Mouse (Mus musculus) urinary bladder, postnatal 25 days (tissue): Measurements from ENCODE around the gene Catsperz.

Experiments used
- DNase-seq: peaks from one replicate; pipeline ENCODE4 v3.0.0; 2022; ENCODE audit warnings: low spot score

The Catsperz gene

GRCm38 (mm10) chr19:6925307-6925573, at the start of gene Catsperz:
TSS of gene Catsperz (minus strand) at chr19:6925380.
- no peak for DNase-seq

- peak; percentile 79 for DNase-seq
Observed at GRCm38 (mm10) chr19:6974211-6975205, 49.3 kb upstream of the Catsperz start, which contains the start of gene Ppp1r14b. TSS of gene Ppp1r14b (plus strand) at chr19:6974968.

GRCm38 (mm10) chr19:6973581-6974190, 48.5 kb upstream of the Catsperz start:
- DNase-seq = no peak

- DNase-seq = no peak
Observed at GRCm38 (mm10) chr19:6972247-6972917, 47.2 kb upstream of the Catsperz start.

GRCm38 (mm10) chr19:6971644-6972043, 46.5 kb upstream of the Catsperz start:
- DNase-seq = no peak

- DNase-seq = no peak
Observed at GRCm38 (mm10) chr19:6970460-6971085, 45.4 kb upstream of the Catsperz start.

GRCm38 (mm10) chr19:6969665-6970381, 44.6 kb upstream of the Catsperz start:
- peak; percentile 81 for DNase-seq

- no peak for DNase-seq
Observed at GRCm38 (mm10) chr19:6969291-6969664, 44.1 kb upstream of the Catsperz start.

- DNase-seq = peak; percentile 49
Observed at GRCm38 (mm10) chr19:6968491-6969271, 43.5 kb upstream of the Catsperz start.

- DNase-seq = no peak
Observed at GRCm38 (mm10) chr19:6956461-6956860, 31.3 kb upstream of the Catsperz start.

GRCm38 (mm10) chr19:6955424-6955823, 30.2 kb upstream of the Catsperz start:
- DNase-seq = no peak

GRCm38 (mm10) chr19:6954046-6954445, 28.9 kb upstream of the Catsperz start:
- peak; percentile 51 for DNase-seq

- DNase-seq = peak; percentile 52
Observed at GRCm38 (mm10) chr19:6952712-6953037, 27.5 kb upstream of the Catsperz start.

- peak; percentile 71 for DNase-seq
Observed at GRCm38 (mm10) chr19:6951994-6952711, 27.0 kb upstream of the Catsperz start.

- DNase-seq = peak; percentile 86
Observed at GRCm38 (mm10) chr19:6951381-6951968, 26.3 kb upstream of the Catsperz start.

- DNase-seq = peak; percentile 46
Observed at GRCm38 (mm10) chr19:6950613-6951153, 25.5 kb upstream of the Catsperz start.

- no peak for DNase-seq
Observed at GRCm38 (mm10) chr19:6949951-6950350, 24.8 kb upstream of the Catsperz start.

- no peak for DNase-seq
Observed at GRCm38 (mm10) chr19:6949532-6949931, 24.4 kb upstream of the Catsperz start.

GRCm38 (mm10) chr19:6948186-6948585, 23.0 kb upstream of the Catsperz start:
- no peak for DNase-seq

GRCm38 (mm10) chr19:6947742-6948141, 22.6 kb upstream of the Catsperz start:
- no peak for DNase-seq
